Mouse (Mus musculus): ENCODE measurements around the gene Vps25.

DNA sequence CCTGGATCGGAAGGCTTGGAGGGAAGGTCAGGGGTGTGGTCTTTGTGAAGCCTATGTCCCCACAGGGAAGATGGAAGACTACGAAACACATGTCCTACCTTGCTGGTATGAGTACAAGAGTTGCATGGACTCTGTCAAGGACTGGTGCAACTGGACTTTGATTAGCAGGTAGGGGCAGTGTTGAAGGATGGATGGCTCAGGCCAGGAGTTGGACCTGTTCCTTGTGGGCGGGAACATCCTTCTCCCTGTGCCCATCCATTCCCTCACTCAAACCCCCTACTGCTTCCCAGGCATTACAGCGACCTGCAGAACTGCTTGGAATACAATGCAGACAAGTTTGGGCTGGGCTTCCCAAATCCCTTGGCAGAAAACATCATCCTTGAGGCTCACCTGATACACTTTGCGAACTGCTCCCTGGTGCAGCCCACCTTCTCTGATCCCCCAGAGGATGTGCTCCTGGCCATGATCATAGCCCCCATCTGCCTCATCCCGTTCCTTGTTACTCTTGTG is 5.9 kb upstream of the Vps25 start:
- no peak for TF ChIP-seq CTCF (conservative IDR thresholded peaks at IDR 0.05 in 1 of 2, IDR thresholded peaks at IDR 0.05 in 1 of 2; ENCODE audit: low read depth in 2 of 2, low read length in 2 of 2)
- no peak for TF ChIP-seq POLR2A (IDR thresholded peaks at IDR 0.05; ENCODE audit: low read depth, low read length)
- TF ChIP-seq EP300 (IDR thresholded peaks at IDR 0.05; ENCODE audit: low read length) = no peak
- no peak for TF ChIP-seq MXI1 (IDR thresholded peaks at IDR 0.05; ENCODE audit: low read depth, low read length)
- TF ChIP-seq UBTF (IDR thresholded peaks at IDR 0.05; ENCODE audit: low read depth, low read length) = no peak
- no peak for TF ChIP-seq MYC (IDR thresholded peaks at IDR 0.05; ENCODE audit: low read depth, low read length)
- TF ChIP-seq NRF1 (IDR thresholded peaks at IDR 0.05; ENCODE audit: low read depth, low read length) = no peak

Data from CH12.LX (cell line).